Mouse (Mus musculus) neural tube, embryonic 13.5 days (tissue): ENCODE data around the gene Irf2bpl. TPM values are rescaled to one million over a fixed set of nuclear protein-coding genes. Genes with fewer than 3 reads are reported as not detected.

Experiments
- ATAC-seq: fragments of 200-750 bp; cut with Nextera tagmentation; 2 replicates; pipeline ENCODE4 v1.8.0; 2017; ENCODE audit warnings: low read depth, mild to moderate bottlenecking, moderate TSS enrichment, moderate library complexity
- H3K27ac ChIP-seq: fragments of 300-500 bp; sonication (generic); replicated peaks from 2 replicates; pipeline ENCODE4 v1.5.1; 2015; ENCODE audit warnings: moderate library complexity, mild to moderate bottlenecking, inconsistent platforms
- H3K27me3 ChIP-seq: fragments of 300-500 bp; sonication (generic); 2 replicates; pipeline ENCODE4 v1.6.1; 2015; ENCODE audit warnings: mild to moderate bottlenecking, inconsistent platforms
- H3K36me3 ChIP-seq: fragments of 300-500 bp; sonication (generic); 2 replicates; pipeline ENCODE4 v1.6.1; 2015; ENCODE audit warnings: mild to moderate bottlenecking, inconsistent platforms
- H3K4me1 ChIP-seq: fragments of 300-500 bp; sonication (generic); replicated peaks from 2 replicates; pipeline ENCODE4 v1.6.1; 2015; ENCODE audit warnings: inconsistent platforms
- H3K4me2 ChIP-seq: fragments of 300-500 bp; sonication (generic); 2 replicates; pipeline ENCODE4 v1.6.1; 2015; ENCODE audit warnings: inconsistent platforms, mild to moderate bottlenecking, moderate library complexity
- H3K4me3 ChIP-seq: fragments of 300-500 bp; sonication (generic); 2 replicates; pipeline ENCODE4 v1.5.1; 2015; ENCODE audit warnings: mild to moderate bottlenecking, inconsistent platforms
- H3K9ac ChIP-seq: fragments of 300-500 bp; sonication (generic); 2 replicates; pipeline ENCODE4 v1.6.1; 2015; ENCODE audit warnings: moderate library complexity, mild to moderate bottlenecking, inconsistent platforms
- H3K9me3 ChIP-seq: fragments of 300-500 bp; sonication (generic); 2 replicates; pipeline ENCODE4 v1.6.1; 2016; ENCODE audit warnings: inconsistent platforms
- WGBS: fragments of 180-500 bp; shearing (Covaris S2); methylation state at CpG from one replicate; pipeline ENCODE4 v1.1.7; 2015; 5-methylcytosine and 5-hydroxymethylcytosine counted together
- polyA plus RNA-seq: library from polyadenylated mRNA; unstranded; fragments of >200 nt; fragmentation: Nextera tagmentation; extraction: Ambion mirVana; gene quantifications from 2 replicates; pipeline ENCODE4 v1.2.1, GENCODE M21; 2015

Gene Irf2bpl
- polyA plus RNA-seq, 1 experiment from 2014 or later = 59.9 TPM

GRCm38 (mm10) chr12:86880090-86880723 lies 4.4 kb downstream of the Irf2bpl start:
- 0 out of 2 replicates have a peak, but pooled peaks cover 4% of the 10 kb centered on the region for H3K36me3 ChIP-seq
- ATAC-seq = no peak
- H3K27ac ChIP-seq = peak overlapping the region; percentile 81
- H3K27me3 ChIP-seq = no peaks in the 10 kb centered on the region
- no peaks in the 10 kb centered on the region for H3K9me3 ChIP-seq
- peak overlapping the region; percentile 95 for H3K4me2 ChIP-seq
- peak overlapping the region; percentile 39 for H3K9ac ChIP-seq
- H3K4me3 ChIP-seq = peak overlapping the region; percentile 98
- 42% methylated on average over 3 of the region's 3 CpGs for WGBS
- H3K4me1 ChIP-seq = peaks cover 39% of the 10 kb centered on the region

GRCm38 (mm10) chr12:86879446-86880085 lies 5.0 kb downstream of the Irf2bpl start:
- Histone ChIP-seq H3K4me3 (peak overlapping the region; percentile 98), H3K4me1 (peaks cover 35% of the 10 kb centered on the region), H3K27me3 (no peaks in the 10 kb centered on the region), H3K9ac (peak overlapping the region; percentile 41; the same call in 1 of the 2 replicates), H3K27ac (peak overlapping the region; percentile 81), H3K4me2 (peak overlapping the region; percentile 95), H3K9me3 (no peaks in the 10 kb centered on the region), H3K36me3 (0 out of 2 replicates have a peak, but pooled peaks cover 4% of the 10 kb centered on the region)
- 45% methylated on average over 6 of the region's 6 CpGs for WGBS
- no peak for ATAC-seq

- Histone ChIP-seq H3K4me1 (peaks cover 35% of the 10 kb centered on the region), H3K4me2 (peak overlapping the region; percentile 95), H3K9ac (0 out of 2 replicates have a peak overlapping the region, but pooled peaks have one; percentile 36)
Observed at GRCm38 (mm10) chr12:86878426-86879353, 5.9 kb downstream of the Irf2bpl start.

GRCm38 (mm10) chr12:86876981-86877380 lies 7.6 kb downstream of the Irf2bpl start:
- Histone ChIP-seq H3K4me3 (no peak overlapping the region), H3K4me1 (peaks cover 38% of the 10 kb centered on the region), H3K36me3 (0 out of 2 replicates have a peak, but pooled peaks cover 4% of the 10 kb centered on the region), H3K27me3 (no peaks in the 10 kb centered on the region), H3K27ac (no peak overlapping the region), H3K9ac (no peak overlapping the region), H3K4me2 (no peak overlapping the region), H3K9me3 (no peaks in the 10 kb centered on the region)
- 90% methylated on average over 4 of the region's 4 CpGs for WGBS
- no peak for ATAC-seq

More at GRCm38 (mm10) chr12:86878426-86879353, 5.9 kb downstream of the Irf2bpl start:
- Histone ChIP-seq H3K27me3 (no peaks in the 10 kb centered on the region), H3K4me3 (peak overlapping the region; percentile 98; the same call in 1 of the 2 replicates), H3K27ac (peak overlapping the region; percentile 81), H3K36me3 (0 out of 2 replicates have a peak, but pooled peaks cover 4% of the 10 kb centered on the region), H3K9me3 (no peaks in the 10 kb centered on the region)
- WGBS = 46% methylated on average over 16 of the region's 16 CpGs
- no peak for ATAC-seq

GRCm38 (mm10) chr12:86876116-86876515 lies 8.5 kb downstream of the Irf2bpl start:
- no peak overlapping the region for H3K27ac ChIP-seq
- H3K27me3 ChIP-seq = no peaks in the 10 kb centered on the region
- H3K9ac ChIP-seq = no peak overlapping the region
- H3K9me3 ChIP-seq = no peaks in the 10 kb centered on the region
- WGBS = 81% methylated on average over 5 of the region's 5 CpGs
- ATAC-seq = no peak
- peaks cover 33% of the 10 kb centered on the region for H3K4me1 ChIP-seq
- no peak overlapping the region for H3K4me2 ChIP-seq
- H3K36me3 ChIP-seq = no peaks in the 10 kb centered on the region
- no peak overlapping the region for H3K4me3 ChIP-seq

GRCm38 (mm10) chr12:86872335-86873040 lies 12.1 kb downstream of the Irf2bpl start:
- WGBS = 75% methylated on average over 9 of the region's 9 CpGs
- no peak; the same call in 1 of the 2 replicates for ATAC-seq

GRCm38 (mm10) chr12:86871666-86872334 lies 12.8 kb downstream of the Irf2bpl start:
- no peaks in the 10 kb centered on the region for H3K27me3 ChIP-seq
- no peaks in the 10 kb centered on the region for H3K36me3 ChIP-seq
- H3K4me3 ChIP-seq = no peak overlapping the region
- H3K27ac ChIP-seq = no peak overlapping the region
- H3K9me3 ChIP-seq = no peaks in the 10 kb centered on the region
- no peak overlapping the region for H3K4me2 ChIP-seq
- no peak for ATAC-seq
- 0 out of 2 replicates have a peak, but pooled peaks cover 3% of the 10 kb centered on the region for H3K4me1 ChIP-seq
- H3K9ac ChIP-seq = no peak overlapping the region
- 82% methylated on average over 4 of the region's 4 CpGs for WGBS

More at GRCm38 (mm10) chr12:86872335-86873040, 12.1 kb downstream of the Irf2bpl start:
- no peak overlapping the region for H3K9ac ChIP-seq
- no peaks in the 10 kb centered on the region for H3K27me3 ChIP-seq
- no peak overlapping the region for H3K27ac ChIP-seq
- H3K36me3 ChIP-seq = no peaks in the 10 kb centered on the region
- 0 out of 2 replicates have a peak, but pooled peaks cover 3% of the 10 kb centered on the region for H3K4me1 ChIP-seq
- H3K9me3 ChIP-seq = no peaks in the 10 kb centered on the region
- no peak overlapping the region for H3K4me2 ChIP-seq
- no peak overlapping the region for H3K4me3 ChIP-seq

GRCm38 (mm10) chr12:86870996-86871395 lies 13.6 kb downstream of the Irf2bpl start:
- Histone ChIP-seq H3K4me1 (0 out of 2 replicates have a peak, but pooled peaks cover 3% of the 10 kb centered on the region), H3K4me2 (no peak overlapping the region), H3K9ac (no peak overlapping the region), H3K4me3 (no peak overlapping the region), H3K27me3 (no peaks in the 10 kb centered on the region), H3K9me3 (no peaks in the 10 kb centered on the region), H3K27ac (no peak overlapping the region), H3K36me3 (no peaks in the 10 kb centered on the region)
- WGBS = 95% methylated on average over 3 of the region's 3 CpGs
- ATAC-seq = no peak

GRCm38 (mm10) chr12:86869761-86870160 lies 14.8 kb downstream of the Irf2bpl start:
- 91% methylated on average over 6 of the region's 6 CpGs for WGBS
- no peak overlapping the region for H3K4me2 ChIP-seq
- no peak overlapping the region for H3K27ac ChIP-seq
- no peaks in the 10 kb centered on the region for H3K36me3 ChIP-seq
- no peak overlapping the region for H3K4me3 ChIP-seq
- H3K9me3 ChIP-seq = no peaks in the 10 kb centered on the region
- 0 out of 2 replicates have a peak, but pooled peaks cover 3% of the 10 kb centered on the region for H3K4me1 ChIP-seq
- H3K9ac ChIP-seq = no peak overlapping the region
- no peaks in the 10 kb centered on the region for H3K27me3 ChIP-seq
- ATAC-seq = no peak

- 56% methylated on average over 14 of the region's 14 CpGs for WGBS
Observed at GRCm38 (mm10) chr12:86867271-86868223, 17.1 kb downstream of the Irf2bpl start.

More at GRCm38 (mm10) chr12:86867271-86868223, 17.1 kb downstream of the Irf2bpl start:
- H3K4me2 ChIP-seq = no peak overlapping the region
- H3K27me3 ChIP-seq = no peaks in the 10 kb centered on the region
- ATAC-seq = no peak; the same call in 1 of the 2 replicates
- no peaks in the 10 kb centered on the region for H3K36me3 ChIP-seq
- 0 out of 2 replicates have a peak, but pooled peaks cover 3% of the 10 kb centered on the region for H3K4me1 ChIP-seq
- H3K9me3 ChIP-seq = no peaks in the 10 kb centered on the region
- no peak overlapping the region for H3K4me3 ChIP-seq
- no peak overlapping the region; the same call in 1 of the 2 replicates for H3K27ac ChIP-seq
- H3K9ac ChIP-seq = no peak overlapping the region
